Mouse (Mus musculus) mouse embryonic stem cell (cell line): Measurements from ENCODE around the gene Plagl2.
"Not testable (repeated sequence)": the region's sequence is repeated elsewhere in the genome, so short reads cannot be mapped to it uniquely, and the experiment has no call there.

Experiments used
- in situ Hi-C, 2 experiments: fragments of 300-500 bp; cut with MboI; formaldehyde crosslinking; loops; 1 replicate in 1 of 2; 3 replicates in 1 of 2; pipeline ENCODE4 v1.14.3; 2019 to 2020; ENCODE audit warnings: low sequenced_read_pairs in 2 of 2, low pct_unique_long_range_greater_than_20kb in 1 of 2, mixed read lengths in 1 of 2; ENCODE audit not compliant: unreplicated experiment in 1 of 2

The Plagl2 gene

GRCm38 (mm10) chr2:153241250-153242014 is at the start of gene Plagl2, which contains the start of gene Pofut1:
Gene Plagl2, minus strand, starts transcription at chr2:153241426.
Gene Pofut1, plus strand, starts transcription at chr2:153241533.
- in situ Hi-C loops = no loop called here

GRCm38 (mm10) chr2:153287835-153288234 is 46.6 kb upstream of the Plagl2 start:
- in situ Hi-C loops = no loop called here

- in situ Hi-C loops = no loop called here
Measured at GRCm38 (mm10) chr2:153286524-153286923, 45.3 kb upstream of the Plagl2 start.

GRCm38 (mm10) chr2:153283919-153284318 is 42.7 kb upstream of the Plagl2 start:
- in situ Hi-C loops = no loop called here

GRCm38 (mm10) chr2:153278357-153278756 is 37.1 kb upstream of the Plagl2 start:
- in situ Hi-C loops = no loop called here

- in situ Hi-C loops = not testable (repeated sequence)
Measured at GRCm38 (mm10) chr2:153276846-153277245, 35.6 kb upstream of the Plagl2 start.

DNA sequence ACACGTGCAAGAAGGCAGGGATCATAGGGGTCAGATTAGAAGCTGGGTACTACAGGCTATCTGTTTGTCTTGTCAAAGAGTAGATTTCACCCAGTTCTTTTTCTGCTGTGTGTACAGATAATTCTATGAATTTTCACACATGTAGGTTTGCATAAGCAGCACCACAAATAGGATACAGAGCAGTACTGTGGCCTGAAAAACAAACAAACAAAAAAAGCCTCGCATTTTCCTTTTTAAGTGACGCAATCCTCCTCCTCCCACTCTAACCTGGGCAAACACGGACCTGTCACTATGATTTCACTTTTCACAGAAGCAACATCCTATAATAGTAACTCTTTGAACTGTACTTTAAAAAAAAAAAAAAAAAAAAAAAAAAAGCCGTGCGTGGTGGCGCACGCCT is 35.2 kb upstream of the Plagl2 start:
- in situ Hi-C loops = no loop called here

DNA sequence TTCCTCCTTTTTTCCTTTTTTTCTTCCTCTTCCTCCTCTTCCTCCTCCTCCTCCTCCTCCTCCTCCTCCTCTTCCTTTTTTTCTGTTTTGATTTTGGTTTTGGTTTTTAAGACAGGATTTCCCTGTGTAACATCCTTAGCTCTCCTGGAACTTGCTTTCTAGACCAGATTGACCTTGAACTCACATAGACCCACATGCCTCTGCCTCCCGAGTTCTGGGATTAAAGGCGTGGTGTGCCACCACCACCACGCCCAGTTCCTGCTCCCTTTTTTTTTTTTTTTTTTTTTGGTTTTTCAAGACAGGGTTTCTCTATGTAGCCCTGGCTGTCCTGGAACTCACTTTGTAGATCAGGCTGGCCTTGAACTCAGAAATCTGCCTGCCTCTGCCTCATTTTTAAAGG is 34.4 kb upstream of the Plagl2 start:
- in situ Hi-C loops = not testable (repeated sequence)

DNA sequence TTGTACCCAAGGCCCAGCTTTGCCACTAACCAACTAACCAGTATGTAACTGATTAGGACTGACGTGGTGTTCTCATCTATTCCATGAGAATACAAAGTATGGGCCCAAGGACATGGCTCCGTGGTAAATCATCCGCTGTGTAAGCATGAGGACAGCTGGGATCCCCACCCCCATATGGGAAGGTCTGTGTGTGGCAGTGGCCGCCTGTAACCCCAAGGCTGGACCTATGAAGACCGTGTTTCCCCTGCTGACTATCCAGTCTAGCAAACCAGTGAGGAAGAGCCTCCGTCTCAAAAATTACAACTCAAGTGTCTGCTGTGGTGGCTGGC is 33.7 kb upstream of the Plagl2 start:
- in situ Hi-C loops = no loop called here

GRCm38 (mm10) chr2:153274200-153274918 is 33.1 kb upstream of the Plagl2 start:
- in situ Hi-C loops = not testable (repeated sequence)

GRCm38 (mm10) chr2:153270231-153270915 is 29.1 kb upstream of the Plagl2 start:
- in situ Hi-C loops = not testable (repeated sequence)

DNA sequence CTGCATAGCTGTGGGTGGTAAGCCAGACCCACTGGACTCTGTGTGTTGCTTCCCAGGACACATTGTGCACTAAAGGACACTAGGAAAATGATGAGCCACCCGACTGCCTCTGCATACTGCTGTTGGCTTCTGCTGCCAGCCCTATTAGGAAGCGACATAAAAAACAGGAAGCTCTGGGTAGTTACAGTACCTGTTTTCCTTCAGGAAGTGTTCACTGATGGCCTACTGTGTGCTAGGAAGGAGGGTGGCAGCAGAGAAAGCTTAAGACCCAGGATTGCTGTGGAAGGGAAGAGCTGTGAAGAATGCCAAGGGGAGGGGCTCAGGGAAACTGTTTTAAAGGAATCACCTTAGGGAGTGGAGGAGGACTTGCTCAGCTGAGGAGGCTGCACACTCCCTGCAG is 26.1 kb upstream of the Plagl2 start:
- in situ Hi-C loops = no loop called here

- in situ Hi-C loops = no loop called here
Measured at GRCm38 (mm10) chr2:153263053-153263452, 21.8 kb upstream of the Plagl2 start.

- in situ Hi-C loops = no loop called here
Measured at GRCm38 (mm10) chr2:153259864-153260674, 18.8 kb upstream of the Plagl2 start.

DNA sequence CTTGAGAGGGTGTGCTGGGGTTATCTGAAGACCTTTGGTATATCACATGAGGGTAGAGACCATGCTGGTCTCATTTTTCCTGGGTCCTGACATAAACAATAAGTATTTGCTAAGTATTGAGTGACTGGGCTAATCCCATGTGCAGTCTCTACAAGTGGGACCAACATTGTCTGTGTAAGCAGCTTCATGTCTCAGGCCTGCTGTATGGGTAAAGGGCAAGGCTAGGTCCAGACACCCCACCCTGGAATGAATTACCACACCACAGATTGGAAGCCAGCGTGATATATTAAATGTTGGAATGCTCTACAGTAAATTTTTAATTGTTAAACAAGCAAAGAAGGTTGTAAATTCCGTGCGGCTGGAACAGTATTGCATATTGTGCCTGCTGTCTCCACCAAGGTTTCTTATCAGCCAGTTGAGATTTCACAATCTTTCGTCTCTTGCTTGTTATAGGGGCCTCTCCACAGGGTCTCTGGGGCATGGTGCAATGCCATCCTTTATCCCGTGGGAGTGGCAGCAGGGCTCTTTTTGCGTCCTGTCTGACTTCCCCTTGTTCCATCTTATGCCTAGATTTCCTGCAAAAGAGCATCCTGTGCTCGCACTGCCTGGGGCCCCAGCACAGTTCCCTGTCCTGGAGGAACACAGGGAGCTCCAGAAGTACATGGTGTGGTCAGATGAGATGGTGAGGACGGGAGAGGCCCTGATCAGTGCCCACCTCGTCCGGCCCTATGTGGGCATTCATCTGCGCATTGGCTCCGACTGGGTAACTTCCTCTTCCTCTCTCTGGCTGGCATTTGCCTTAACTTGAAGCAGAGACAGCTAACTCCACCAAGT is 18.0 kb upstream of the Plagl2 start:
- in situ Hi-C loops = no loop called here

GRCm38 (mm10) chr2:153256604-153257003 is 15.4 kb upstream of the Plagl2 start:
- in situ Hi-C loops = no loop called here

- in situ Hi-C loops = no loop called here
Measured at GRCm38 (mm10) chr2:153249751-153250150, 8.5 kb upstream of the Plagl2 start.

DNA sequence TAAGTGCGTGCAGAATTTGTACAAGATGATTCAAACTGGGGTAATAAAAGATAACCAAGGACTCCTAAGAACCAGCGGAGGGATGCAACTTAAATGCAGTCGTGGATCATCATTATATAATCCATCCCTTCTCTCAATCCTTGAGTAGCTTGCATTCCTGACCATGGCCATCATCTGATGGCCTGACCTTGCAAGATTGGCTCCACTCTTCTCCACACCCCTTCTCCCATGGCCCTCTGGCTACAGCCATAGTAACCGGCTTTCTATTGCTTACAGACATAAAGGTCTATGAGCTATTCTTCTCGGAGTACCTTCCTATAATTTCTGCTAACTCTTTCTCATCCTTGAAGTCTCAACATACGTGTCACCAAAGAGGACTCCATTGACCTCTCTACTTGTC is 930 bp upstream of the Plagl2 start:
- in situ Hi-C loops = no loop called here
